Mouse (Mus musculus) stomach, embryonic 16.5 days (tissue): ENCODE data around the gene Rln1. TPM values are rescaled to one million over a fixed set of nuclear protein-coding genes. Genes with fewer than 3 reads are reported as not detected.

ENCODE experiments used
- ATAC-seq: fragments of 200-750 bp; cut with Nextera tagmentation; 2 replicates; pipeline ENCODE4 v1.8.0; 2017; ENCODE audit warnings: moderate number of reproducible peaks, moderate TSS enrichment; ENCODE audit not compliant: insufficient read depth, low FRiP score
- H3K27ac ChIP-seq: fragments of 300-500 bp; sonication (generic); 2 replicates; pipeline ENCODE4 v1.5.1; 2014; ENCODE audit warnings: low read length
- H3K27me3 ChIP-seq: fragments of 300-500 bp; sonication (generic); 2 replicates; pipeline ENCODE4 v1.6.1; 2014; ENCODE audit warnings: low read length, control low read depth, mixed read lengths; ENCODE audit not compliant: control insufficient read depth, insufficient read depth
- H3K36me3 ChIP-seq: fragments of 300-500 bp; sonication (generic); 2 replicates; pipeline ENCODE4 v1.6.1; 2014; ENCODE audit warnings: low read length; ENCODE audit not compliant: control insufficient read depth, insufficient read depth
- H3K4me1 ChIP-seq: fragments of 300-500 bp; sonication (generic); 2 replicates; pipeline ENCODE4 v1.6.1; 2014; ENCODE audit warnings: low read length, control low read depth, mixed read lengths; ENCODE audit not compliant: control insufficient read depth, insufficient read depth
- H3K4me2 ChIP-seq: fragments of 300-500 bp; sonication (generic); 2 replicates; pipeline ENCODE4 v1.6.1; 2014; ENCODE audit warnings: low read depth, low read length, mixed read lengths
- H3K4me3 ChIP-seq: fragments of 300-500 bp; sonication (generic); replicated peaks from 2 replicates; pipeline ENCODE4 v1.5.1; 2014; ENCODE audit warnings: mild to moderate bottlenecking, low read length
- H3K9ac ChIP-seq: fragments of 300-500 bp; sonication (generic); 2 replicates; pipeline ENCODE4 v1.6.1; 2014; ENCODE audit warnings: low read length
- H3K9me3 ChIP-seq: fragments of 300-500 bp; sonication (generic); replicated peaks from 2 replicates; pipeline ENCODE4 v1.6.1; 2016; ENCODE audit warnings: low read length, control low read depth; ENCODE audit not compliant: control insufficient read depth
- WGBS: fragments of 180-500 bp; shearing (Covaris S2); extraction: QIAGEN DNeasy Blood & Tissue Kit; methylation state at CpG from one replicate; pipeline ENCODE4 v1.1.7; 2014; 5-methylcytosine and 5-hydroxymethylcytosine counted together
- polyA plus RNA-seq: library from polyadenylated mRNA; unstranded; fragments of >200 nt; fragmentation: Nextera tagmentation; extraction: Ambion mirVana; gene quantifications from 2 replicates; pipeline ENCODE4 v1.2.1, GENCODE M21; 2015

The Rln1 gene
- polyA plus RNA-seq, 1 experiment from 2014 or later = 0.44 TPM

DNA sequence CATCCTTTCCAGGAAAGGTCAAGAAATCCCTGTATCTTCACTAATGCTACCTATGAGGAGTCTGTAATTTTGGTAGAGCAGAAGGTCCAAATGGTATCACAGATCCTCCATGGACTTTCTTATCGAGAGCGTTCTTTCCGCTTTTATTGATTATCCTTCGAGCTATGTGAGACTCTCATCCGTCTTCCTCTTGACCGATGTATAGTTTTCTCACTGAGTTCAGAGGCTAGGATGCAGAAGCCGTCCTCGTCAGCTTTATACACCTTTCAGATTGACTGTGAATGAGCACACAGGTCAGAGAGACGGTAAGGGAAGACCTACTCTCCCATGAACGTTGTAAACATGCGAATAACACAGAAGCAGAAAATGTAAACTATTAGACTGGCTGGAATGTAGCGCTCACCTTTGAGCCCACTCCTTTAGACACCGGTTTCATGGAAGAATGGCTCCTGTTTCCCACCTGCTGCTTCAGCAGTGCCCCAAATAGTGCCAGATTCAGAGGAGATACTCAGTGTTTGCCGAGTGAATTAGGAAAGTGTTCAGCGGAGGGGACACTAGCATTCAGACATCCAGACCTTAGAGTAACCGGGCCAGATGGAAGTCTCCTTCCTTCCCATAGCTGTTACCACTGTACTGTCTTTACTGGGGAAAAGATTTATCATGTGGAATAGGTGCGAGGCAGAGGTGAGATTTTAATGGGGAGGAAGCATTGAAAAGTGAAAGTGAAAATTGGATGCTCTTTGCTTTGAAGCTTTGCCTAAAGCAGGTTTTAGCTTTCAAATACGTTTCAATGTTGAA is 37.0 kb upstream of the Rln1 start:
- peak overlapping the region; percentile 48 for H3K4me2 ChIP-seq
- H3K9ac ChIP-seq = peak overlapping the region; percentile 15; the same call in 1 of the 2 replicates
- H3K4me3 ChIP-seq = peak overlapping the region; percentile 32
- no peak for ATAC-seq
- 54% methylated on average over 18 of the region's 18 CpGs for WGBS
- no peaks in the 10 kb centered on the region for H3K36me3 ChIP-seq
- H3K9me3 ChIP-seq = no peaks in the 10 kb centered on the region
- H3K4me1 ChIP-seq = peaks cover 3% of the 10 kb centered on the region; the same call in 1 of the 2 replicates
- H3K27me3 ChIP-seq = no peaks in the 10 kb centered on the region
- H3K27ac ChIP-seq = peak overlapping the region; percentile 26; the same call in 1 of the 2 replicates

DNA sequence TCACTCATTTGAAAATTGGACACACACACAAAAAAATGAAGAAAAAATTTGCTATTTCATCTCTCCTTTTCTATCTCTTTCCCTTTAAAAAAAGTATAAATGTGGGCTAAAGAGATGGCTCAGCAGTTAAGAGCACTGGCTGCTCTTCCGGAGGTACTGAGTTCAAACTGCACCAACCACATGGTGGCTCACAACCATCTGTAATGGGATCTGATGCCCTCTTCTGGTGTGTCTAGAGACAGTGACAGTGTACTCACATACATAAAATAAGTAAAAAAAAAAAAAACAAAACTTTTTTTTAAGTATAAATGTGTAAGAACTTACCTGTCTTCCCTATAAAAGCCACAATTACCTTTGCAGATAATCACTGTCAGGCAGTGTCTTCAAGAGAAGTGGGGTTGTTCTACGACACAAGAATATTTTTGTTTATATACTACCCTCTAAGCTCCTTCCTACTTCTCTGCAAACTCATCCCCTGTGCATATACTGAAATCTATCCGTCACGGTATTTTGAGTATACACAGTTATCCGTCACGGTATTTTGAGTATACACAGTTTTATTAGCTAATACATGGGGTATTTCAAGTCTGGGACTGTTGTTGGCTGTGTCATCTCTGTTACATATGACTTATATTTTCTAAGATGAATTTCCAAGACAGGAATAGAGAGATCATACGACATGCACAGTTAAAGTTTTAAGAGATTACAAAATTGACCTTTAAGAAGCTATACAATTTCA is 36.2 kb upstream of the Rln1 start:
- H3K9ac ChIP-seq = no peak overlapping the region
- 81% methylated on average over 7 of the region's 7 CpGs for WGBS
- no peaks in the 10 kb centered on the region for H3K9me3 ChIP-seq
- H3K4me1 ChIP-seq = peaks cover 4% of the 10 kb centered on the region; the same call in 1 of the 2 replicates
- H3K4me3 ChIP-seq = no peak overlapping the region
- H3K27me3 ChIP-seq = no peaks in the 10 kb centered on the region
- no peak for ATAC-seq
- no peak overlapping the region for H3K27ac ChIP-seq
- H3K4me2 ChIP-seq = no peak overlapping the region
- H3K36me3 ChIP-seq = no peaks in the 10 kb centered on the region

DNA sequence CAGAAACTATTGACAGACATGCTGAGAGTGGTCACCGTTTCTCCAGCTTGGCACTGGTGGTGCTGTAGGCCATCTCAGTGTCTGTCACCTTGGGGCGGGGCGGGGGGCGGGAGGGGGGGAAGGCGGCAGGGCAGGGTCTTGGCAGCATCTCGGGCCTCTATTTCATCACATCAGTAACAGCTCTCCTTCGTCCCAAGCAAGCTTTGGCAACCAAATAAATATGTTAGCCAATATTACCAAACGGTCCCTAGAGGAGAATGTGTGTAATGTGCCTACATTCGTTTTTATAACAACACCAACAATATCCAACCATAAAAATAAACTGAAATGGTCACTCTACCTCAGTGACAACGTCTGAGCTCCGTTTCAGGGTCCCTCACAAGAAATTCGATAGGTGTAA is 35.6 kb upstream of the Rln1 start:
- Histone ChIP-seq H3K27ac (no peak overlapping the region), H3K36me3 (no peaks in the 10 kb centered on the region), H3K4me3 (no peak overlapping the region), H3K9me3 (no peaks in the 10 kb centered on the region), H3K4me1 (peaks cover 4% of the 10 kb centered on the region; the same call in 1 of the 2 replicates), H3K4me2 (no peak overlapping the region), H3K27me3 (no peaks in the 10 kb centered on the region), H3K9ac (no peak overlapping the region)
- ATAC-seq = no peak
- WGBS = 64% methylated on average over 12 of the region's 12 CpGs

DNA sequence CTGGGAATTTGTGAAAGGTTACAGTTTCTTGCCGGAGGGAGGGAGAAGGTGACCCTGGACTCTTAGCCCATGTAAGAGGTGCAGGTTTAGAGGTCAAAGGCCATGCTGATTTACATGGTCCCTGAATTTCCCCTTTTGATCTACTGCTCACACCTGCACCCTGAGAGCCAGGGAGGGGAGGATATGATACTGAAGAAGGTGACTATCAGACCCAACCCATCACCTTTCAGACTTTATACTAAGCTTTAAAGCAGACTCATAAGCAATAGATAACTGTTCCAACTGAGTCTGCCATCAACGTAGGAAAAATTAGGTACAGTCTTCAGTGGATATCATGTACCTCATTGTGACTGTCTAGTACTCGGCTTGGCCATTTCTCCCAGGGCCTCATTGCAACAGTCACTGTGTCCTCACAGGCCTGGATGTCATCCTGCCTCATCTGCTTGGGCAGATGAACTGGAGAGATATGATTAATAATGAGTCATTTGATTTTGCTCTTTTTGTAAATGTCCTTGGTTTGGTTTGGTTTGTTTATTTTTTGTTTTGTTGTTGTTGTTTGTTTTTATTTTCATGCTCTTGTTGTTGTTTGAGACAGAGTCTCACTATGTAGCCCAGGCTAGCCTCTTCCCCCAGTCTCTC is 34.3 kb upstream of the Rln1 start:
- Histone ChIP-seq H3K4me2 (no peak overlapping the region), H3K27me3 (no peaks in the 10 kb centered on the region), H3K4me1 (peaks cover 4% of the 10 kb centered on the region; the same call in 1 of the 2 replicates), H3K9ac (no peak overlapping the region), H3K9me3 (no peaks in the 10 kb centered on the region), H3K4me3 (no peak overlapping the region), H3K36me3 (no peaks in the 10 kb centered on the region), H3K27ac (no peak overlapping the region)
- ATAC-seq = no peak
- WGBS = 77% methylated on average over 3 of the region's 3 CpGs

DNA sequence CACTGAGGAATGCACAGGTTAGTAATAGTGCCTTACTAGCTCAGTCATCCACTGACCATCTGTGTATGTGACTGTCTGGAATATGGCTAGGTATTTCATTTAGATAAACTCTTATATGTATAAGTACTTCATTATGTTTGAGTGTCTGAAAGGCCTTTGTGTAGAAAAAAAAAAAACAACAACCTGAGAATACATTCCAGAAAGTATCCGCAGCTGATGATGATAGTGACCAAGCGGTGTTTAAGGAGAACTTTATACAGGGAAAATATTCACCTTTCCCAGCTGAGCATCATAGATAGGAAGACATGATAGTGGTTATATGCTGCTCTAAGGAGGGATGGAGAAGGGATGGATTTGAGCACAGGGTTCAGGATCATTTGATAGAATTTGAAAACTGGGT is 33.6 kb upstream of the Rln1 start:
- H3K36me3 ChIP-seq = no peaks in the 10 kb centered on the region
- H3K27me3 ChIP-seq = no peaks in the 10 kb centered on the region

DNA sequence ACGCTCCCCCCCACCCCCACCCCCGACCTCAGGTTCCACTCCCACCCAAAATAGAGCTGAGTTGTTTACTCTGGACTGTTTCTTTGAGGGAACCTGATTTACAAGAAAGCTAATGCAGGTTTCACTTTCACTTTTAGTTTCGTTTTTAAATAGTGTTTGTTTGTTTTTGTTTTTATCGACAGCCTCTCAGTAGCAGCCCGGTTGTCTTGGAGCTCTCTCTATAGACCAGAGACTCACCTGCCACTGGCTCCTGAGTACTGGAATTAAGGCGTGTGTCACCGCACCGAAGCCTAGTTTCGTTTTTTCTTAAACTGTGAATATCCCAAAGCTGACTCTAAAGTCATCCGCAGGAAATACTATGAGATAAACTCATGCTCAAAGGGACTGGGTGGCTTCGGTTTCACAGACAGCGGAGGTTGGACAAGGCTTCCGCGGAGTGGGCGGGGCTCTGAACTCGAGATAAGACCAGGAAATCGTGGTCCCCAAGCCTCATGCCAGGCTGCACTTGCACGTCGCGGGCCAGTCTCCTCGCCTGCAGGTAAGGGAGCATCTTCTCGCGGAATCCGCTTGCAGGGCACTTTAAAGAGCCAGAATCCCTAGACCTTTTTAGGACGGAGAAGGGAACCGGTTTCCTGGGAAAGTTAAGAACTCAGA is 32.6 kb upstream of the Rln1 start, which contains the start of the genes Plgrkt and Cd274:
Gene Plgrkt (minus strand): TSS at position 422 of the 654 bp plus-strand sequence.
Gene Cd274 (plus strand): TSS at position 487 of the 654 bp plus-strand sequence.
- no peaks in the 10 kb centered on the region for H3K36me3 ChIP-seq
- H3K27ac ChIP-seq = peak within 1 kb of the TSS; percentile 44; the same call in 1 of the 2 replicates
- ATAC-seq = peak; percentile 67; the same call in 1 of the 2 replicates
- 1% methylated on average over 26 of the region's 26 CpGs for WGBS
- peak within 1 kb of the TSS; percentile 74 for H3K4me3 ChIP-seq
- peaks cover 10% of the 10 kb centered on the region for H3K4me1 ChIP-seq
- H3K4me2 ChIP-seq = peak within 1 kb of the TSS; percentile 74
- H3K9ac ChIP-seq = peak within 1 kb of the TSS; percentile 71
- no peaks in the 10 kb centered on the region for H3K9me3 ChIP-seq
- H3K27me3 ChIP-seq = no peaks in the 10 kb centered on the region

More for the DNA sequence above, 33.6 kb upstream of the Rln1 start:
- Histone ChIP-seq H3K4me2 (no peak overlapping the region), H3K9me3 (no peaks in the 10 kb centered on the region), H3K4me3 (no peak overlapping the region), H3K27ac (no peak overlapping the region), H3K9ac (no peak overlapping the region), H3K4me1 (peaks cover 4% of the 10 kb centered on the region; the same call in 1 of the 2 replicates)
- no peak for ATAC-seq
- WGBS = 89% methylated on average over 2 of the region's 2 CpGs

DNA sequence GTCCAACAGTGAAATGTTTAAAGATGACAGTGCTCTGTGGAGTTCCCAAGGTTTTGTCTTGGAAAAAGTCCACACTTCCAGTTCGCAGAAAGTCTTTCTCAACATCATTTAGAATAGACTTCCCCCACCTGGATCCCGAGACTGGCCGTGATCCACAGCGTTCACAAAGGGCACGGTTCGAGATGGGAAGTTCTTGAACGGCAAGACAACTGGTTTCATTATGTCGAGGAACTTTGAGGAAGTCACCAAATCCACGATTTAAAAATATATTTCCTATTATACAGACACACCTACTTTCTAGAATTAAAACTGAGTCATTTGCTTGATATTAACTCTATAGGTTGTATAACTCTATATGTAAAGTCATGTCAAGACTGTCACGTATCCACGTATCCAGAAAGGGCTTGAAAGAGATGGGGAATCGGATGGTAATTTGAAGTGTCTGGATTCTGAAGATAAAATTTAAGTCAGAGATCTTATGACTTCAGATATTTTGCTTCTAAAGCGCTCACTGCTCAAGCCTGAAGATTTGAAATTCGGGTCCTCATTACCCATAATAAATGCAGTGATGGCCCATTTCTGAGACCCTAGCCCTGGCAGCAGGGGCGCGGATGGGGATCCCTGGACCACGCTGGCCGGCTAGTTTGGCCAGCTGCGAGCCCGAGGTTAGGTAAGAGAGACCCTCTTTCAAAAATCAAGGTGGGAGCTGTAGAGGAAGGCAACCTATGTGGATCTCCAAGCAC is 31.9 kb upstream of the Rln1 start:
- 51% methylated on average over 20 of the region's 20 CpGs for WGBS
- ATAC-seq = no peak
- Histone ChIP-seq H3K9ac (peak overlapping the region; percentile 71), H3K27ac (peak overlapping the region; percentile 44; the same call in 1 of the 2 replicates), H3K27me3 (no peaks in the 10 kb centered on the region), H3K9me3 (no peaks in the 10 kb centered on the region), H3K4me1 (peaks cover 12% of the 10 kb centered on the region), H3K36me3 (no peaks in the 10 kb centered on the region), H3K4me3 (peak overlapping the region; percentile 74), H3K4me2 (peak overlapping the region; percentile 74)

GRCm38 (mm10) chr19:29365105-29365504 is 30.6 kb upstream of the Rln1 start:
- H3K4me2 ChIP-seq = no peak overlapping the region
- H3K4me3 ChIP-seq = no peak overlapping the region
- H3K9me3 ChIP-seq = no peaks in the 10 kb centered on the region
- 36% methylated on average over 3 of the region's 3 CpGs for WGBS
- no peak overlapping the region for H3K27ac ChIP-seq
- no peak overlapping the region for H3K9ac ChIP-seq
- peaks cover 18% of the 10 kb centered on the region for H3K4me1 ChIP-seq
- no peak for ATAC-seq
- H3K36me3 ChIP-seq = no peaks in the 10 kb centered on the region
- no peaks in the 10 kb centered on the region for H3K27me3 ChIP-seq
